Mouse (Mus musculus): ENCODE measurements at regions not wholly inside any gene's neighbourhood (a gene's known extent, or its start where the extent isn't known, plus 50 kb on each side); places are given as distances from the start of the nearest gene placed in this dataset.

- TF ChIP-seq BHLHE40 (IDR thresholded peaks at IDR 0.05; ENCODE audit: borderline replicate concordance, low read depth, low read length), result no peak
- TF ChIP-seq POLR2A (IDR thresholded peaks at IDR 0.05; ENCODE audit: control insufficient read depth in 1 of 2, insufficient read depth in 1 of 2, low read depth in 1 of 2, low read length in 2 of 2, poor library complexity in 1 of 2), result no peak
- no peak for TF ChIP-seq MAFK (IDR thresholded peaks at IDR 0.05; ENCODE audit: borderline replicate concordance, low read depth, low read length)
- TF ChIP-seq TCF12 (IDR thresholded peaks at IDR 0.05; ENCODE audit: low read depth, low read length), result no peak
- no peak for TF ChIP-seq ZNF384 (IDR thresholded peaks at IDR 0.05; ENCODE audit: low read depth, low read length)
Observed at GRCm38 (mm10) chr6:48199951-48200350, 113.6 kb upstream of the Zfp746 start.
